Mouse (Mus musculus): ENCODE data around the gene Trp53bp2. TPM values are rescaled to one million over a fixed set of nuclear protein-coding genes. Genes with fewer than 3 reads are reported as not detected.

Trp53bp2 gene
- total and polyA plus RNA-seq, 2 experiments, result 5.0 to 7.2 TPM

GRCm38 (mm10) chr1:182378876-182379275 lies 30.1 kb upstream of the Trp53bp2 start:
- Histone ChIP-seq H3K36me3 (ENCODE audit: control insufficient read depth, insufficient read depth, low read length) (no peaks in the 10 kb centered on the region), H3K4me3 (ENCODE audit: insufficient read depth, low read depth, low read length) (no peak overlapping the region), H3K9ac (ENCODE audit: low read depth, low read length) (no peak overlapping the region), H3K27me3 (ENCODE audit: control insufficient read depth, insufficient read depth, low read length) (no peaks in the 10 kb centered on the region), H3K4me1 (ENCODE audit: control insufficient read depth, insufficient read depth, low read length) (no peaks in the 10 kb centered on the region), H3K27ac (replicated peaks; ENCODE audit: insufficient read depth, low read depth, low read length) (no peak overlapping the region), H3K79me2 (ENCODE audit: control insufficient read depth, insufficient read depth, low read length) (no peaks in the 10 kb centered on the region)
- 79% methylated on average over 7 of the region's 7 CpGs for WGBS
- no peak for TF ChIP-seq CTCF (IDR thresholded peaks at IDR 0.05; ENCODE audit: low read depth, low read length)
- no peak for TF ChIP-seq POLR2A (IDR thresholded peaks at IDR 0.05; ENCODE audit: extremely low read depth, insufficient read depth, low read length)
- DNase-seq (ENCODE audit: extremely low read depth, low read depth, low spot score), result no peak

DNA sequence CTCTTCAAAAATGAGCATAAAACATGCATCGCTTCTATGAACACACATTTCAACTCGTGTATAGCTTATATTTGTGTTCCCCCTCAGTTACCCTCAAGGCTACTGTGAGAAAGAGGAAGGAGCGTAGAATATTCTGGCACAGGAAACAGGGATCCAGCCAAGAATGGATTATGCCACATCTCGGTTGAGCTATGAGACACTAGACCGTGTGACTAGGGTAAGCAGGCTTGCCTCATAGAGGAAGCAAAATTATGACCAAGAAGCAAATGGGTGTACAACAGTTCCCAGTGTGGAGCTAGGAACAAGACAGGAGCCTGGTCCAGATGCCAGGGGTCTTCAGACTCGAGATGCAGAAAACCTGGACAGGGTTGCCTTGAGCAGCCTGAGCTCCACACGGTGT lies 28.3 kb upstream of the Trp53bp2 start:
- no peaks in the 10 kb centered on the region for H3K27me3 ChIP-seq (ENCODE audit: control insufficient read depth, insufficient read depth, low read length)
- no peaks in the 10 kb centered on the region for H3K4me1 ChIP-seq (ENCODE audit: control insufficient read depth, insufficient read depth, low read length)
- no peak overlapping the region for H3K27ac ChIP-seq (replicated peaks; ENCODE audit: insufficient read depth, low read depth, low read length)
- 72% methylated on average over 7 of the region's 7 CpGs for WGBS
- no peak overlapping the region for H3K9ac ChIP-seq (ENCODE audit: low read depth, low read length)
- no peaks in the 10 kb centered on the region for H3K36me3 ChIP-seq (ENCODE audit: control insufficient read depth, insufficient read depth, low read length)
- peak; percentile 15 for DNase-seq (ENCODE audit: extremely low read depth, low read depth, low spot score)
- H3K4me3 ChIP-seq (ENCODE audit: insufficient read depth, low read depth, low read length), result no peak overlapping the region
- no peak for TF ChIP-seq POLR2A (IDR thresholded peaks at IDR 0.05; ENCODE audit: extremely low read depth, insufficient read depth, low read length)
- TF ChIP-seq CTCF (IDR thresholded peaks at IDR 0.05; ENCODE audit: low read depth, low read length), result no peak
- no peaks in the 10 kb centered on the region for H3K79me2 ChIP-seq (ENCODE audit: control insufficient read depth, insufficient read depth, low read length)

GRCm38 (mm10) chr1:182381327-182381726 lies 27.6 kb upstream of the Trp53bp2 start:
- H3K79me2 ChIP-seq (ENCODE audit: control insufficient read depth, insufficient read depth, low read length), result no peaks in the 10 kb centered on the region
- no peaks in the 10 kb centered on the region for H3K36me3 ChIP-seq (ENCODE audit: control insufficient read depth, insufficient read depth, low read length)
- no peak overlapping the region for H3K4me3 ChIP-seq (ENCODE audit: insufficient read depth, low read depth, low read length)
- 83% methylated on average over 3 of the region's 3 CpGs for WGBS
- no peaks in the 10 kb centered on the region for H3K4me1 ChIP-seq (ENCODE audit: control insufficient read depth, insufficient read depth, low read length)
- H3K9ac ChIP-seq (ENCODE audit: low read depth, low read length), result no peak overlapping the region
- H3K27me3 ChIP-seq (ENCODE audit: control insufficient read depth, insufficient read depth, low read length), result no peaks in the 10 kb centered on the region
- H3K27ac ChIP-seq (replicated peaks; ENCODE audit: insufficient read depth, low read depth, low read length), result no peak overlapping the region
- no peak for DNase-seq (ENCODE audit: extremely low read depth, low read depth, low spot score)
- TF ChIP-seq POLR2A (IDR thresholded peaks at IDR 0.05; ENCODE audit: extremely low read depth, insufficient read depth, low read length), result no peak
- TF ChIP-seq CTCF (IDR thresholded peaks at IDR 0.05; ENCODE audit: low read depth, low read length), result no peak

DNA sequence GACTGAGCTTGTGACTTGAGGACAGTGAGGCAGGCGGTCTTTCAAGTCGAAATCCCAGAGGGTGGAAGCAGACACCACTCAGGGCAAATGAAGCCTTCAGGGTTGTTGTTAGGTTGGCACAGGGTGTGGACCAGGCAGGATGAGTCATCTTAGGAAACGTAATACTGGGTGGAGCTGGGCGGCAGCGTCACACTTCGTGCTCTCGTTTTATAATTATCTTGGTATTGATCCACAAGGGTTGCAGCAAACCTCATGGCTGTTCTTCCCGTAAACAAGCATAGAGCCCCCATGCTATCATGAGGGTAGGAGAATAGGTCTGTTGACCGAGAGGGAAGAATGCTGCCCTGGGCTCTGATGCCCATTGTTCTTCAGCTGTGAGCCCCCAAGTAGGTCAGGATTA lies 25.9 kb upstream of the Trp53bp2 start:
- Histone ChIP-seq H3K27ac (replicated peaks; ENCODE audit: insufficient read depth, low read depth, low read length) (no peak overlapping the region), H3K27me3 (ENCODE audit: control insufficient read depth, insufficient read depth, low read length) (no peaks in the 10 kb centered on the region), H3K79me2 (ENCODE audit: control insufficient read depth, insufficient read depth, low read length) (no peaks in the 10 kb centered on the region), H3K4me1 (ENCODE audit: control insufficient read depth, insufficient read depth, low read length) (no peaks in the 10 kb centered on the region), H3K4me3 (ENCODE audit: insufficient read depth, low read depth, low read length) (no peak overlapping the region), H3K36me3 (ENCODE audit: control insufficient read depth, insufficient read depth, low read length) (no peaks in the 10 kb centered on the region), H3K9ac (ENCODE audit: low read depth, low read length) (no peak overlapping the region)
- TF ChIP-seq CTCF (IDR thresholded peaks at IDR 0.05; ENCODE audit: low read depth, low read length), result no peak
- TF ChIP-seq POLR2A (IDR thresholded peaks at IDR 0.05; ENCODE audit: extremely low read depth, insufficient read depth, low read length), result no peak
- no peak for DNase-seq (ENCODE audit: extremely low read depth, low read depth, low spot score)
- WGBS, result 64% methylated on average over 9 of the region's 9 CpGs

DNA sequence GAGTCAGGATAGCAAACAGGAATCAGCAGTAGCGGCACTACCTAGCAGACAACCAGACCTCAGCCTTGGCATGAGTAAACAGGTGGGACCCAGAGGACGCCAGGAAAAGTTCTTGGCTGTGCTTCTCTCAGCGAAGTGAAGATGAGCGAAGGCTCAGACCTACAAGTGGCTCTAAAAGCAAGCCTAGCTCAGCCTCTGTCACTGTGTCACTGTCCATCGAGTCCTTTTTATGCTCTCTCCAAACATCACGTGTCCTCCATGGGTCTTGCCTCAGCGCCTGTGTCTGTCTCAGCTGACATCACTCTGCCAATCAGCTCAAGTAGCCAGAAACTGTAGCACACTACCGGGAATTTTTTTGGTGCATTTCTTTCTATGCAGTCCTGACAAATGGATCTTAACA lies 22.5 kb upstream of the Trp53bp2 start:
- peak; percentile 83 for DNase-seq (ENCODE audit: extremely low read depth, low read depth, low spot score)
- Histone ChIP-seq H3K27me3 (ENCODE audit: control insufficient read depth, insufficient read depth, low read length) (no peaks in the 10 kb centered on the region), H3K4me3 (ENCODE audit: insufficient read depth, low read depth, low read length) (peak overlapping the region; percentile 9; the same call in 1 of the 2 replicates), H3K27ac (replicated peaks; ENCODE audit: insufficient read depth, low read depth, low read length) (peak overlapping the region; percentile 21; the same call in 1 of the 2 replicates), H3K4me1 (ENCODE audit: control insufficient read depth, insufficient read depth, low read length) (no peaks in the 10 kb centered on the region), H3K79me2 (ENCODE audit: control insufficient read depth, insufficient read depth, low read length) (no peaks in the 10 kb centered on the region), H3K36me3 (ENCODE audit: control insufficient read depth, insufficient read depth, low read length) (no peaks in the 10 kb centered on the region), H3K9ac (ENCODE audit: low read depth, low read length) (peak overlapping the region; percentile 26)
- 47% methylated on average over 8 of the region's 8 CpGs for WGBS
- TF ChIP-seq POLR2A (IDR thresholded peaks at IDR 0.05; ENCODE audit: extremely low read depth, insufficient read depth, low read length) (peak; percentile 55; the same call in 1 of the 2 replicates), CTCF (IDR thresholded peaks at IDR 0.05; ENCODE audit: low read depth, low read length) (no peak)

- H3K27ac ChIP-seq (replicated peaks; ENCODE audit: insufficient read depth, low read depth, low read length), result no peak overlapping the region
- no peaks in the 10 kb centered on the region for H3K27me3 ChIP-seq (ENCODE audit: control insufficient read depth, insufficient read depth, low read length)
- DNase-seq (ENCODE audit: extremely low read depth, low read depth, low spot score), result no peak
- no peaks in the 10 kb centered on the region for H3K4me1 ChIP-seq (ENCODE audit: control insufficient read depth, insufficient read depth, low read length)
- TF ChIP-seq POLR2A (IDR thresholded peaks at IDR 0.05; ENCODE audit: extremely low read depth, insufficient read depth, low read length) (no peak), CTCF (IDR thresholded peaks at IDR 0.05; ENCODE audit: low read depth, low read length) (no peak)
- WGBS, result 55% methylated on average over 4 of the region's 4 CpGs
- no peaks in the 10 kb centered on the region for H3K36me3 ChIP-seq (ENCODE audit: control insufficient read depth, insufficient read depth, low read length)
- H3K9ac ChIP-seq (ENCODE audit: low read depth, low read length), result no peak overlapping the region
- H3K4me3 ChIP-seq (ENCODE audit: insufficient read depth, low read depth, low read length), result no peak overlapping the region
- no peaks in the 10 kb centered on the region for H3K79me2 ChIP-seq (ENCODE audit: control insufficient read depth, insufficient read depth, low read length)
Observed at GRCm38 (mm10) chr1:182388729-182389128, 20.2 kb upstream of the Trp53bp2 start.
